Mouse (Mus musculus) testis, adult 10 weeks (tissue): ENCODE measurements around the gene Nat9. TPM values are rescaled to one million over a fixed set of nuclear protein-coding genes. Genes with fewer than 3 reads are reported as not detected.

Experiments
- polyA plus RNA-seq: library from polyadenylated mRNA; stranded (reverse); fragments of 350-450 nt; fragmentation: Illumina TruSeq; extraction: RNeasy Lipid Tissue Mini Kit (QIAGEN cat#74804); gene quantifications from one replicate; pipeline ENCODE4 v1.2.3, GENCODE M21; 2014; ENCODE audit warnings: low read depth, low replicate concordance

Nat9 gene
- 7.1 TPM for polyA plus RNA-seq

GRCm38 (mm10) chr11:115187693-115188092, at the start of gene Nat9:
TSS of gene Nat9 (minus strand) at chr11:115187859.

GRCm38 (mm10) chr11:115187224-115187639, 427 bp downstream of the Nat9 start, which contains the start of gene Tmem104:
TSS of gene Tmem104 (plus strand) at chr11:115187487.

DNA sequence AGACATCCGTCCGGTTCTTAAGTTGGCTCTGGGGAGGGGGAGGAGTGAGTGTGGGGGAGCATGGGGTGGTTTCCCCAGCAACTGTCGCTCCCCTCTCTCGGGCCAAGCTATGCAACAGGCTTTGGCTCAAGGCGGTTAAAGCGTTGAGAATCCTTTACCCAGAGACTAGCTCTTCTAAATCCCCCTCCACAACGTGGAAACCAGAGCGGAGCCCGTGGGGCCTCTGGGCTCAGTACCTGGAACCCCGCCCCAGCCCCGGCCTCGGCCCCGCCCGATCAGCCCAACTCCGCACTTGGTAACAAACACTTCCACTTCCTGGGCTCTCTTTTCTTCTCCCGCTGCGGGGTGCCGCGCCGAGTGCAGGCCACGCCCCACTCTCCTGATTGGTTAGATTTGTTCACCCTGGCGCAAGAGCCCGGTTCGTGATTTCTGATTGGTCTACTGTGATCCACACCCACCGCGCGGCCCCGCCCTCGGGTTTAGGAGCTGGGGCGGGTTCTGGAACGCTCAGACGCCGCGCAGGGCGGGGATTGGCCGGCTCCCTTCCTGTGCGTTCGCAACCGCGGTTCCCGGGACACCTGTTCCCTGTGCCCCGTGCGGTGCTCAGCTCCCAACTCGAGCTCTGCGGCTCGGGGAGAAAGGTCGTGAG, 24.7 kb downstream of the Nat9 start, which contains the start of gene Slc9a3r1:
TSS of gene Slc9a3r1 (plus strand) at position 510 of the 649 bp plus-strand sequence.

GRCm38 (mm10) chr11:115133800-115134199, 53.9 kb downstream of the Nat9 start, which contains the start of gene Cd300lf:
TSS of gene Cd300lf (minus strand) at chr11:115133992.

Other genes with a start within 250 kb of the Nat9 start
- not detected for gene Cd300c, start 218.7 kb downstream of the Nat9 start, polyA plus RNA-seq
- gene Cd300ld, start 197.9 kb downstream of the Nat9 start, polyA plus RNA-seq, result 0.41 TPM
- gene Cd300c2, start 186.0 kb downstream of the Nat9 start, polyA plus RNA-seq, result 0.22 TPM
- gene Cd300ld2, start 171.7 kb downstream of the Nat9 start, polyA plus RNA-seq, result not detected
- gene Cd300ld4, start 160.8 kb downstream of the Nat9 start, polyA plus RNA-seq, result not detected
- gene Cd300ld5, start 150.1 kb downstream of the Nat9 start, polyA plus RNA-seq, result 1.1 TPM
- gene Cd300ld3, start 139.4 kb downstream of the Nat9 start, polyA plus RNA-seq, result 1.1 TPM
- not detected for gene Cd300e, start 125.7 kb downstream of the Nat9 start, polyA plus RNA-seq
- gene Rab37, start 96.4 kb downstream of the Nat9 start, polyA plus RNA-seq, result not detected
- not detected for gene Cd300lf, start 53.9 kb downstream of the Nat9 start, polyA plus RNA-seq
- gene Slc9a3r1, start 24.5 kb downstream of the Nat9 start, polyA plus RNA-seq, result 5.1 TPM
- gene Tmem104, start 372 bp downstream of the Nat9 start, polyA plus RNA-seq, result 0.13 TPM
- 0.04 TPM for gene Grin2c, start 79.4 kb upstream of the Nat9 start, polyA plus RNA-seq
- gene Fdxr, start 89.2 kb upstream of the Nat9 start, polyA plus RNA-seq, result 5.7 TPM
- 3.2 TPM for gene Fads6, start 109.8 kb upstream of the Nat9 start, polyA plus RNA-seq
- gene Otop2, start 119.3 kb upstream of the Nat9 start, polyA plus RNA-seq, result 0.53 TPM
- gene Ush1g, start 134.2 kb upstream of the Nat9 start, polyA plus RNA-seq, result 0.28 TPM
- gene Otop3, start 146.9 kb upstream of the Nat9 start, polyA plus RNA-seq, result not detected
- not detected for gene Hid1, start 179.9 kb upstream of the Nat9 start, polyA plus RNA-seq
- 0.29 TPM for gene Cdr2l, start 194.1 kb upstream of the Nat9 start, polyA plus RNA-seq
- gene Mrpl58, start 215.9 kb upstream of the Nat9 start, polyA plus RNA-seq, result 6.3 TPM
- gene Atp5h, start 232.1 kb upstream of the Nat9 start, polyA plus RNA-seq, result 319 TPM
- 9.7 TPM for gene Kctd2, start 232.3 kb upstream of the Nat9 start, polyA plus RNA-seq